Mouse (Mus musculus) hindbrain, embryonic 12.5 days (tissue): Measurements from ENCODE around the gene Rsph14. TPM values are rescaled to one million over a fixed set of nuclear protein-coding genes. Genes with fewer than 3 reads are reported as not detected.

Experiments used
- ATAC-seq: fragments of 200-750 bp; cut with Nextera tagmentation; 2 replicates; pipeline ENCODE4 v1.8.0; 2017; ENCODE audit warnings: moderate TSS enrichment; ENCODE audit not compliant: low FRiP score
- H3K27ac ChIP-seq: fragments of 300-500 bp; sonication (generic); 2 replicates; pipeline ENCODE4 v1.5.1; 2016; ENCODE audit warnings: mild to moderate bottlenecking
- H3K27me3 ChIP-seq: fragments of 300-500 bp; sonication (generic); 2 replicates; pipeline ENCODE4 v1.6.1; 2016; ENCODE audit warnings: mild to moderate bottlenecking
- H3K36me3 ChIP-seq: fragments of 300-500 bp; sonication (generic); 2 replicates; pipeline ENCODE4 v1.6.1; 2016; ENCODE audit warnings: mild to moderate bottlenecking
- H3K4me1 ChIP-seq: fragments of 300-500 bp; sonication (generic); 2 replicates; pipeline ENCODE4 v1.6.1; 2016
- H3K4me2 ChIP-seq: fragments of 300-500 bp; sonication (generic); replicated peaks from 2 replicates; pipeline ENCODE4 v1.6.1; 2016; ENCODE audit warnings: mild to moderate bottlenecking
- H3K4me3 ChIP-seq: fragments of 300-500 bp; sonication (generic); 2 replicates; pipeline ENCODE4 v1.5.1; 2016; ENCODE audit warnings: mild to moderate bottlenecking
- H3K9ac ChIP-seq: fragments of 300-500 bp; sonication (generic); 2 replicates; pipeline ENCODE4 v1.6.1; 2016; ENCODE audit warnings: mild to moderate bottlenecking, moderate library complexity
- H3K9me3 ChIP-seq: fragments of 300-500 bp; sonication (generic); replicated peaks from 2 replicates; pipeline ENCODE4 v1.6.1; 2016; ENCODE audit warnings: mild to moderate bottlenecking
- WGBS: fragments of 180-500 bp; shearing (Covaris S2); methylation state at CpG from one replicate; pipeline ENCODE4 v1.1.7; 2016; 5-methylcytosine and 5-hydroxymethylcytosine counted together
- polyA plus RNA-seq: library from polyadenylated mRNA; unstranded; fragments of >200 nt; fragmentation: Nextera tagmentation; extraction: Ambion mirVana; gene quantifications from 2 replicates; pipeline ENCODE4 v1.2.1, GENCODE M21; 2016

The Rsph14 gene
- polyA plus RNA-seq, 1 experiment from 2014 or later: 0.67 TPM

DNA sequence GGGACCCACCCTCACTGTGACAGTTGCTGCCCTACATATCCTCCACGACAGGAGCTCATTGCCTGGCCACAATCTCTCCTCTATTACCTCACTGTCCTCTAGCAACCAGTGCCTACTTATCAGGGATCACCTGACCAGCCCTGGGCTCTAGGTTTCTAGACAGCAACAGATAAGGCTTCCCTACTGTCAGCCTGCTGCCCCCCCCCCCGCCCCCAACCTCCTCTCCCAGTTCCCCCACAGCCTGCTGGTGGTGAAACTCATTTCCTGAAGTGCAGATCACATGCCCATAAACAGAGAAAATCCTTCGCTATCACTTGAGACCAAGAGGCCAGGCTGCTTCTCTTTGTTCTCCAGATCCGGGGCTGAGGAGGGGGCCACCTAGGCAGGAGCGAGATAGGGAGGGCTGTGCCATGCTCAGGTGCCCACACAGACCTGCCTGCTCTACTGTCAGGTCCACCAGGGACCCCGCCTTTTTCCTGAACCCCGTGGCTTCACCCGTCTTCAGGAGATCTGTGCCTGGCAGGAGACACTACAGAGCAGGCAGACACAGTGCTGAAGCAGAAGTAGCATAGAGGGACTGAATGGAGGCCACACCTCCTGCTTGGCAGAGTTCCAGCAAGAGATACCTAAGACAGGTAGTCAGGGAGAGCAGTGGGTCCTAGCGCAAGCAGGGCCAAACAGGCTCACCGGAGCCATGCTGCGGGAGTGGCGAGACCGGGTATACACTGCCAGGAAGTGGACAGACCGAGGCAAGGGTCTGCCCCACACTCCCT, 44.5 kb downstream of the Rsph14 start:
- Histone ChIP-seq H3K4me1 (peaks cover 13% of the 10 kb centered on the region), H3K36me3 (peaks cover 21% of the 10 kb centered on the region), H3K27me3 (0 out of 2 replicates have a peak, but pooled peaks cover 3% of the 10 kb centered on the region), H3K9me3 (no peaks in the 10 kb centered on the region), H3K4me3 (no peak overlapping the region), H3K9ac (no peak overlapping the region), H3K4me2 (no peak overlapping the region), H3K27ac (no peak overlapping the region)
- ATAC-seq: no peak
- 83% methylated on average over 14 of the region's 14 CpGs for WGBS

GRCm38 (mm10) chr10:74983176-74983575, 49.2 kb downstream of the Rsph14 start:
- H3K36me3 ChIP-seq: 0 out of 2 replicates have a peak, but pooled peaks cover 5% of the 10 kb centered on the region
- no peak overlapping the region for H3K4me3 ChIP-seq
- H3K9ac ChIP-seq: no peak overlapping the region
- H3K9me3 ChIP-seq: no peaks in the 10 kb centered on the region
- H3K4me2 ChIP-seq: no peak overlapping the region
- no peak for ATAC-seq
- H3K27ac ChIP-seq: no peak overlapping the region
- H3K27me3 ChIP-seq: no peaks in the 10 kb centered on the region
- H3K4me1 ChIP-seq: peaks cover 8% of the 10 kb centered on the region
- WGBS: 75% methylated on average over 8 of the region's 8 CpGs

- no peak overlapping the region for H3K4me2 ChIP-seq
- no peak overlapping the region for H3K4me3 ChIP-seq
- H3K27me3 ChIP-seq: no peaks in the 10 kb centered on the region
- H3K4me1 ChIP-seq: peaks cover 10% of the 10 kb centered on the region
- H3K9me3 ChIP-seq: no peaks in the 10 kb centered on the region
- no peak overlapping the region for H3K27ac ChIP-seq
- H3K9ac ChIP-seq: no peak overlapping the region
- WGBS: 86% methylated on average over 12 of the region's 12 CpGs
- no peak for ATAC-seq
- H3K36me3 ChIP-seq: 0 out of 2 replicates have a peak, but pooled peaks cover 5% of the 10 kb centered on the region
These were observed 51.2 kb downstream of the Rsph14 start for GRCm38 (mm10) chr10:74981159-74981558.

- WGBS: 88% methylated on average over 4 of the region's 4 CpGs
These were observed 54.3 kb downstream of the Rsph14 start for GRCm38 (mm10) chr10:74978056-74978455.

DNA sequence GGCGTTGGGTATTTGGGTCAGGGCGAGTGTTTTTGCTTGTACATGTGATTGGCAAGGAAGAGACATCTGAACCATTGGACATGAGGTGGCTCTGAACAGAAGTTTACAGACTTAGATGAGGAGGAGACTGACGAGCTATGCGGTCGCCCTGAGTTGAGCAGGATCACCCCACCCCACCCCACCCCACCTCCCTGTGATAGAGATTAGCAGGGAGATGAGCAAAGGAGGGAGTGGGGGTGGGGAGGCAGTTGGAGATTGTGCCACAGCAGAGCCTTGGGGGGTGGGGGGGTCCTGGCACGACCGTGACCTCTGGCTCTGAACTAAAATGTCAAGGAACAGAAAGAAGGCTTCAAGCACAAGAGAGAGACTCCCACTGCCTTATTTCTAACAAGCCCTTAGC, 56.0 kb downstream of the Rsph14 start:
- Histone ChIP-seq H3K4me3 (no peak overlapping the region), H3K9me3 (no peaks in the 10 kb centered on the region), H3K4me1 (peaks cover 18% of the 10 kb centered on the region), H3K36me3 (0 out of 2 replicates have a peak, but pooled peaks cover 3% of the 10 kb centered on the region), H3K9ac (no peak overlapping the region), H3K27me3 (no peaks in the 10 kb centered on the region), H3K27ac (no peak overlapping the region), H3K4me2 (no peak overlapping the region)
- no peak for ATAC-seq
- WGBS: 88% methylated on average over 7 of the region's 7 CpGs

More at GRCm38 (mm10) chr10:74978056-74978455, 54.3 kb downstream of the Rsph14 start:
- ATAC-seq: no peak
- peaks cover 18% of the 10 kb centered on the region for H3K4me1 ChIP-seq
- H3K4me3 ChIP-seq: no peak overlapping the region
- no peaks in the 10 kb centered on the region for H3K27me3 ChIP-seq
- no peak overlapping the region for H3K27ac ChIP-seq
- no peak overlapping the region for H3K4me2 ChIP-seq
- no peaks in the 10 kb centered on the region for H3K9me3 ChIP-seq
- 0 out of 2 replicates have a peak, but pooled peaks cover 3% of the 10 kb centered on the region for H3K36me3 ChIP-seq
- no peak overlapping the region for H3K9ac ChIP-seq

DNA sequence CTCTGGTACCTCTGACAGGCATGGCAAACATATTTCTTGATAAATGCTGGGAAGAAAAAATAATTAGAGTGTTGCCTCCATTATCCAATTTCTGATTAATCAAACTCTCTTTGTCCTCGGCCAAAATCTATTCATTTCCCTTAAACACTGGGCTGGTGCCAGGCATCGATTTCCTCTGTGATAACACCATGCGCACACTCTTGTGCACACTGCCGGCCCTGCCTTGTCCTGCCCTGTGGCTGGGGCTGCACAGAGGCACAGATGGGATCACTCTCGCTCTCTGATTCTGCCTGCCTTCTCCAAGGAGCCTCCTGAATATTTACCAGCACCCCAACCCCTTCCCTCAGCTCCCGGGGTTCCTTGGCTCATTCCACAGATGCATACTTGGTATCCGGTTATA, 56.8 kb downstream of the Rsph14 start:
- peaks cover 18% of the 10 kb centered on the region for H3K4me1 ChIP-seq
- H3K4me3 ChIP-seq: no peak overlapping the region
- no peaks in the 10 kb centered on the region for H3K27me3 ChIP-seq
- H3K27ac ChIP-seq: no peak overlapping the region
- no peak for ATAC-seq
- whole genome bisulfite sequencing: 80% methylated on average over 7 of the region's 7 CpGs
- no peak overlapping the region for H3K4me2 ChIP-seq
- H3K9me3 ChIP-seq: no peaks in the 10 kb centered on the region
- H3K9ac ChIP-seq: no peak overlapping the region
- no peaks in the 10 kb centered on the region for H3K36me3 ChIP-seq

- Histone ChIP-seq H3K4me2 (no peak overlapping the region), H3K27me3 (peaks cover 14% of the 10 kb centered on the region; the same call in 1 of the 2 replicates), H3K27ac (no peak overlapping the region), H3K4me1 (peaks cover 19% of the 10 kb centered on the region), H3K36me3 (no peaks in the 10 kb centered on the region), H3K9ac (no peak overlapping the region), H3K9me3 (no peaks in the 10 kb centered on the region), H3K4me3 (no peak overlapping the region)
- 63% methylated on average over 6 of the region's 6 CpGs for WGBS
- ATAC-seq: no peak
These were observed 59.4 kb downstream of the Rsph14 start for GRCm38 (mm10) chr10:74973026-74973425.

GRCm38 (mm10) chr10:74969266-74969665, 63.1 kb downstream of the Rsph14 start:
- Histone ChIP-seq H3K4me1 (peaks cover 25% of the 10 kb centered on the region), H3K4me2 (no peak overlapping the region), H3K27me3 (peaks cover 26% of the 10 kb centered on the region), H3K9me3 (no peaks in the 10 kb centered on the region), H3K9ac (no peak overlapping the region), H3K27ac (no peak overlapping the region), H3K36me3 (no peaks in the 10 kb centered on the region), H3K4me3 (no peak overlapping the region)
- WGBS: 89% methylated on average over 2 of the region's 2 CpGs
- ATAC-seq: no peak

GRCm38 (mm10) chr10:74967651-74968267, 64.6 kb downstream of the Rsph14 start:
- 2% methylated on average over 25 of the region's 25 CpGs for WGBS
- Histone ChIP-seq H3K27ac (peak overlapping the region; percentile 60), H3K9ac (peak overlapping the region; percentile 80), H3K4me2 (peak overlapping the region; percentile 94), H3K4me1 (peaks cover 25% of the 10 kb centered on the region), H3K27me3 (peaks cover 31% of the 10 kb centered on the region), H3K36me3 (no peaks in the 10 kb centered on the region), H3K9me3 (no peaks in the 10 kb centered on the region), H3K4me3 (peak overlapping the region; percentile 77)
- no peak; the same call in 1 of the 2 replicates for ATAC-seq

GRCm38 (mm10) chr10:74966850-74967451, 65.4 kb downstream of the Rsph14 start, which contains the start of gene Gnaz:
TSS of gene Gnaz (plus strand) at chr10:74967177.
- Histone ChIP-seq H3K4me3 (peak within 1 kb of the TSS; percentile 77), H3K9me3 (no peaks in the 10 kb centered on the region), H3K4me1 (peaks cover 25% of the 10 kb centered on the region), H3K27me3 (peaks cover 31% of the 10 kb centered on the region), H3K36me3 (no peaks in the 10 kb centered on the region), H3K4me2 (peak within 1 kb of the TSS; percentile 94), H3K27ac (peak within 1 kb of the TSS; percentile 60), H3K9ac (peak within 1 kb of the TSS; percentile 80)
- under 1% methylated on average over 66 of the region's 83 CpGs for WGBS
- peak; percentile 98 for ATAC-seq

DNA sequence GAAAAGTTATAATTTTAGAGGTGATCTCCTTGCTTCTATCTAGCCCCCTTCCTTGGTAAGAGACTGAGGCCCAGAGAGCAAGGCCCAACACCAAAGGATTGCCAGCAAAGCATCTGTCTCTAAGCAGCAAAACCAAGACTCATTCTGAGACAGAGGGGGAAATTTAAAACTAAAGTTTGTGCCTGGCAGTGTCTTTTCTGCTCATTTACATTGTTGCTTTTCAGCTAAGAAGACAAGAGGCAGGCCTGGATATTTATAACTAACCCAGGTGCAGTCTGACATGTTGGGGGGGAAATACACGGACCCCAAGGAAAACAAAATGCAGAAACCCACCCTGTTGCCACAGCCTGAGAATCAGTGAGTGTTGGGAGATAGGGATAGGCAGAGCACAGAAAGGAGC, 68.0 kb downstream of the Rsph14 start:
- peaks cover 25% of the 10 kb centered on the region for H3K4me1 ChIP-seq
- WGBS: 93% methylated on average over 1 of the region's 1 CpGs
- H3K9me3 ChIP-seq: no peaks in the 10 kb centered on the region
- no peak for ATAC-seq
- H3K4me2 ChIP-seq: no peak overlapping the region
- H3K9ac ChIP-seq: no peak overlapping the region
- H3K36me3 ChIP-seq: no peaks in the 10 kb centered on the region
- peaks cover 27% of the 10 kb centered on the region for H3K27me3 ChIP-seq
- no peak overlapping the region for H3K4me3 ChIP-seq
- no peak overlapping the region for H3K27ac ChIP-seq

- Histone ChIP-seq H3K9me3 (no peaks in the 10 kb centered on the region), H3K4me1 (no peaks in the 10 kb centered on the region), H3K4me3 (no peak overlapping the region), H3K27ac (no peak overlapping the region), H3K36me3 (no peaks in the 10 kb centered on the region), H3K9ac (no peak overlapping the region), H3K27me3 (no peaks in the 10 kb centered on the region), H3K4me2 (no peak overlapping the region)
- 41% methylated on average over 9 of the region's 9 CpGs for WGBS
- ATAC-seq: 0 out of 2 replicates have a peak, but pooled peaks have one; percentile 43
These were observed 79.4 kb downstream of the Rsph14 start for GRCm38 (mm10) chr10:74952830-74953443.
